Mouse (Mus musculus): Measurements from ENCODE around the gene Abcg1.

Abcg1 gene

GRCm38 (mm10) chr17:31129452-31129851 is 72.0 kb downstream of the Abcg1 start, which contains the start of gene Tff3:
TSS of gene Tff3 (minus strand) at chr17:31129646.
- DNase-seq (ENCODE audit: low read depth), result no peak

- DNase-seq (ENCODE audit: low read depth), result no peak
These were observed 73.9 kb downstream of the Abcg1 start for GRCm38 (mm10) chr17:31131269-31131821.

DNA sequence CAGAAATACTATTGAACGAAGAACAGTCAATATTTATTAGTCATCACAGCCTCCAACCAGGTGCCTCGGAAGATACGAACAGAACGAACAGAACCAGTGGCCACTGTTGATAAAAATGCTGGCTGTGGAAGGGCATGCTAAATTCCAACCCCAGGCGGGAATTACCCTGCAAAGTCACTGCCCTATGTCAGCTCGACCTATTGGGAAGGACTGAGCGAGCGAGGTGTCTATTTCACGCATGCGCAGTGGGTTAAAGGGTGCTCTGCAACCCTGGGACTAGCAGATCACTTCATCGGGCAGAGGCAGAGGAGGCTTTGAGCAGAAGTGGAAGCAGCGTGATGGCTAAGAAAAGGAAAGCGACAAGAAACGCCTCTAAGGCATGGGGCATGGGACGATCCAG is 76.3 kb downstream of the Abcg1 start:
- no peak for DNase-seq (ENCODE audit: low read depth)

- no peak for DNase-seq (ENCODE audit: low read depth)
These were observed 77.4 kb downstream of the Abcg1 start for GRCm38 (mm10) chr17:31134913-31135312.

- no peak for DNase-seq (ENCODE audit: low read depth)
These were observed 78.8 kb downstream of the Abcg1 start for GRCm38 (mm10) chr17:31136291-31136690.

DNA sequence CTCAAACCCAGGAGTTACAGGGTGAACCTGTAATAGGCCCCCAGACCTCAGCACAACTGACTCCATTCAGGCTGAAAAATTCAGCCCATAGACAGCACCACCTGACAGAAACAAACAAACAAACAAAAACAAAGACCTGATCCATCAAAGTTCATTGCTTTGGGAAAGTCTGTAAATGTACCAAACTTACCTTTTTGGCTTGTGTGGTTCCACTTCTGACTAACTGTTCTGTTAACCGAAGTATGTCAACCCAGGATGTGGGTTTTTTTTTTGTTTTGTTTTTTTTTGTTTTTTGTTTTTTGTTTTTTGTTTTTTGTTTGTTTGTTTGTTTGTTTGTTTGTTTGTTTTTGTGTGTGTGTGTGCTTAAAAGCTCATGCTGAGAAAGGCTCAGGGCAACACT is 79.3 kb downstream of the Abcg1 start:
- no peak for DNase-seq (ENCODE audit: low read depth)

DNA sequence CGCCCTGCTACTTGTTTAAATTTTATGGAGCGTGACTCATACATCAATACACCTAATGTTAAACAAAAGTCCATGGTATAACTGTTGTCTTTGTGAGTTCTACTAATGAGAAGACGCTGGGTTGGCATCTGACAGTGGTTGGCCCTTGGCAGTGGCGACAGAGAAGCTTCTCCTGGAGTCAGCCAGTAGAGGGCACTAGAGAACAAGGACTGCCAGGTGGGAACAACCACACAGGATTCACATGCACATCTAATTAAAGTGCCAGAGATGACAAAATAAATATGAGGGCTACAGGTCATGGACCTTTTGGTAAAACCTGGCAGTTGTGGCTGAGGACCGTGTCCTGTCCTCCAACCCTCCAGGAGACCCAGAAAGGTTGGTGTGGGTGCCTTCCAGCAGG is 80.9 kb downstream of the Abcg1 start:
- peak; percentile 80 for DNase-seq (ENCODE audit: low read depth)

GRCm38 (mm10) chr17:31142116-31142515 is 84.6 kb downstream of the Abcg1 start:
- no peak for DNase-seq (ENCODE audit: low read depth)

DNA sequence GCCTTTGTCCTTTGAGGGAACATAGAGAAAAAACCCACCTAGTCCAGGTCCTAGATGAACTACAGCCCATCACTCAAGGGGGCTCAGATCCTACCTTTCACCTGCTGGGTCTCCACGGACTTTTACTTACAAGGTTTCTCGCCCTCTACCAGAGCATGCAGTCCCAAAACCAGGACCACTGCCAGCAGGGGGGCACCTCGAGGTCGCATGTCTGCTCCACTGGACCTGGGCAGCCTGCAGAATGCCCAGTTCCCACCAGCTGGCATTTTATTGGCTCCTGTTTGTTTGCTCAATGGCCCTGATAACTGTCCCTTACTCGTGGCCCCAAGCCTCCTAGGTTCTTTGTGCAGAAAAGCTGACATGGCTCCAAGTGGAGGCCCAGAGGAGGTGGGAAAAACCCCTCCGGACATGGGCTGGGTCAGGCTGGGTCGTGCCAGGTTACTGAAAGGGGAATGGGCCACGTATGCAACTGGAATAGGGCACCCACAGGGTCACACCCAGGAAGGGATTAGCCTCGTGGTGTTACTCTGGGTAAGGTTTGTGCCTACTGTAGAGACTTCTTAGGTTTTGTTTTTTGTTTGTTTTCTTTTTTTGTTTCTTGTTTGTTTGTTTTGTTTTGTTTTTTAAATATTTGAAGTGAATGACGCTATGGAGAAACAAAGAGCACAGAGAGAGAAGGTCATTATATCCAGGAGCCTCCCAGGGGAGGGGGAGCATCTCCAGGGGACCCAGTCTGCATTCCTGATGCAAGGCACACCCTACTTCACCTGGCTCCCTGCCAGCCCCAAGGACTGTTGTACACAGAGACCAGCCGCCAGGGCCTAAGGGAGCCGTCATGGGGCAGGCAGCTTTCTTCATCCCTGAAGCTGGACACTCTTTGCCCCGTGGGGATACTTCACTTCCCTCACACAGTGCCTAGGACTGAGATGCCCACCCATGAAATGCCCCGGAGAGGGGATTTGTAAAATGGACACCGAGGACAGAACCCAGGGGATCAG is 86.9 kb downstream of the Abcg1 start, which contains the start of gene Tff2:
TSS of gene Tff2 (minus strand) at position 243 of the 998 bp plus-strand sequence.
- DNase-seq (ENCODE audit: low read depth), result no peak

- no peak for DNase-seq (ENCODE audit: low read depth)
These were observed 88.5 kb downstream of the Abcg1 start for GRCm38 (mm10) chr17:31145998-31146397.

DNA sequence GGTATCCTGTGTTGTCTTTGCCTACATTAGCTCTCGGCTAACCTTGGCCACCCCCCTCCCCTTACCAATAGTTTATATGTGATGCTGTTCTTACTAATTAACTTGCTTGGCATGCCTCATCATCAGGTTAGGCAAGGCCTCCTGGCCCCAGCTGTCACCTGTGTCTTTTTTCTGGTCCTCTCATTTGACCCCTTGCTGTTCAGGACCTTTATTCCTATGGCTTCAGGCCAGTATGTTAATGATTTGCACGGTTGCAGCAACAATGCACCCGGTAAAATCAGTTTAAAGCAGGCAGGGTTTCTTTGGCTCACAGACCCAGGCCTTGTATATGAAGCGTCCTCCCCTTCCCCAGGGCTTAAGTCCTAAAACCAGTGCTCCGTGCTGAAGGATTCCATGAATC is 95.0 kb downstream of the Abcg1 start:
- no peak for DNase-seq (ENCODE audit: low read depth)

DNA sequence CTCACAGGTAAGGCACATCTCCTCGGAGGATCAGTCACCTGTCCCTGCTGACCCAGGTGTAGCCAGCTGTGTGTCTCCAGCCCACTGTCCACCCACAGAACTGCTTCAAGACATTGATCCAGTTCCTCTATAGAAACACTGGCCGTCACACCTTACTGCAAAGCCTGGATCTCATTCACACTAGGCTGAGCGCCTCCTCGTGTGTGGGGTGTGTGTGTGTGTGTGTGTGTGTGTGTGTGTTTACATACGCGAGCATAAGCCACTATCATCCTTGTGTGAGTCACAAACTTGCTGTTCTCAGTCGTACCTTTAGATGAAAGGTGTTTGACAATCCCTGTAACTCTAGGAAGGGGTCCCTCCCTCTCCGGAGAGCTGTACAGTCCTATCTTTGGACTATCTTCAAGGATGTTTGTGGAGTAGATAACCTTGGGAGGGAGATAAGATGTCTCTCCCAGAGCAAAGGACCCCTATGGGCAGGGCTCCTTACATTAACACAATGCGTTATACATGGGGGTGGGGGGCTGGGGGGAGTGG is 95.6 kb downstream of the Abcg1 start:
- no peak for DNase-seq (ENCODE audit: low read depth)

DNA sequence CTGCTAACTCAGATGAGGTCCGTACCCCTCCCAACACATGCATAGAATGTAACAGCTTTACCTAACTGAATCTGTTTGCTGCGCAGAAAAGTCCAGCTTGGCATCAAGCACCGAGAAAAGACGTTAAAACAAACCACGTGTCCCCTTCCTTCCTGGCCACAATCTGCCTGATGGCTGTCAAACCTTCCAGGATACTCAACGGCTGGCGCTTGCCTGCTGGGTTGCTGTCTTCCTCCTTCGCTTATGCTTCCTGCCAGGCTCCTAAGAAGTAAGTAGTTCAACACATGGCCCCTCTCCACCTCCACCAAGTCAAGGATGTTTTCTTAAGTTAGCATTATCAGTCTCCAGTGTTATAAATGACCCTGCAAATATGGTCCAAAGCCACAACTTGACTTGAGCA is 96.3 kb downstream of the Abcg1 start:
- peak; percentile 72 for DNase-seq (ENCODE audit: low read depth)

DNA sequence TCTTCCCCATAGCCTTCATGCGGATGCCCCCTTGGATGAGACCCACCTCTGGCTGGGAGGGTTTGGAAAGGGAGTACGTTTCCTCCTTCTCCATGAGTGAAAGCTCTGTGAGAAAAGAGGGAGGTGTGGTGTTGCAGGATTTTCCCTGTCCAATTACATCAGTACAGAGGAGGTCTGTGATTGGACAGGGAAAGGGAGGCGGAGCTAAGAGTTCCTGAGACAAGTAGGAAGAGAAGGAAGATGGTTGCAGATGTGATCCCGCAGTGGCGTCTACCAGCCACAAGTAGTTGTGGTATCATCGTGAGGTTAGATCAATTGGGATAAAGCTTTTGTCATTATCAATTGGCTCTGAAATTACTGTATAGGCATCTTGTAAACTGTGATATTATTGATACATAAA is 100.4 kb downstream of the Abcg1 start:
- no peak for DNase-seq (ENCODE audit: low read depth)

- DNase-seq (ENCODE audit: low read depth), result no peak
These were observed 102.8 kb downstream of the Abcg1 start for GRCm38 (mm10) chr17:31160291-31160690.

- DNase-seq (ENCODE audit: low read depth), result peak; percentile 67
These were observed 105.1 kb downstream of the Abcg1 start for GRCm38 (mm10) chr17:31162607-31163006.

GRCm38 (mm10) chr17:31163821-31164220 is 106.3 kb downstream of the Abcg1 start:
- no peak for DNase-seq (ENCODE audit: low read depth)

- DNase-seq (ENCODE audit: low read depth), result peak; percentile 31
These were observed 107.7 kb downstream of the Abcg1 start, which contains the start of gene Tff1 for GRCm38 (mm10) chr17:31165127-31165526. TSS of gene Tff1 (minus strand) at chr17:31165277.

All from 416B (cell line).